Mouse (Mus musculus) urinary bladder, postnatal 14 days (tissue): ENCODE measurements at regions not wholly inside any gene's neighbourhood (a gene's known extent, or its start where the extent isn't known, plus 50 kb on each side); places are given as distances from the start of the nearest gene placed in this dataset.

Experiments
- DNase-seq: peaks from one replicate; pipeline ENCODE4 v3.0.0; 2021; ENCODE audit warnings: low spot score

DNA sequence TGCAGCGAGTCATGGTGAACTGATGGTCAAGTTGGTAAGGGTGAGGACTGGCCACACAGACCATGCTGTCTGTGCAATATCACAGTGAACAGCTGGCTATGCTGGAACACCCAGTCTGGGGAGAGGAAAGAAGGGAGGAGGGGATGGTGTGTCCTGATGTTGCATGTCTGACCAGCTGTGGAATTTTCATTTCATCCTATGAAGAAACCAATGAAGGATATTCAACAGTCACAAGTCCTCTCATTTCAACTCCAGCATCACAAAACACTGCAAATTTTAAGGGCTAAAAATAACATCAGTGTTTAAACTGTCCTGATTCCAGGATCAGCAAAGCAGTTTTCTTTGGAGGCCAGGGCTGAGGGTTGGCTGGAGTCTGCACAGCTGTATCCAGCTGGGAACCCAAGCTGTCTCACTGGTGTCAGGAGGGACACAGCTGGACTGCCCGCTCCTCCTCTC is 503.7 kb upstream of the Nox3 start:
- DNase-seq: peak; percentile 46

DNA sequence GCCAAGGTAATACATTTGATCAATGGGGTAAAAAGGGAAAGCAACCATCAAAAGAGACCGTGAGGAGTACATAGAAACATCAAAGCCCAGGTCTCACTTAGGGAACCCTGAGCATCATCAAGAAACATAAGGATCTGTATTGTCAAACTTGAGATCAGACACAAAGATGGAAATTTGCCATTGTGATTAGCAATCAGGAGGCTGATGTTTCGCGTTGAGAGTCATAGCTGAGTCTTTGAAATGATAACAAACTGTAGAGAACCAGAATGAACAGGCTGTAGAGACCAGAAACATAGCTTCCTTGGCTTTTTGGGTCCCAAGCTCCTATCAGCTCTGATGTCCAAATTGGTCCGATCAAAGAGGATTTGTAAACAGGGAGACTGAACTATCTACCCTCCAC is 505.2 kb upstream of the Nox3 start:
- no peak for DNase-seq

DNA sequence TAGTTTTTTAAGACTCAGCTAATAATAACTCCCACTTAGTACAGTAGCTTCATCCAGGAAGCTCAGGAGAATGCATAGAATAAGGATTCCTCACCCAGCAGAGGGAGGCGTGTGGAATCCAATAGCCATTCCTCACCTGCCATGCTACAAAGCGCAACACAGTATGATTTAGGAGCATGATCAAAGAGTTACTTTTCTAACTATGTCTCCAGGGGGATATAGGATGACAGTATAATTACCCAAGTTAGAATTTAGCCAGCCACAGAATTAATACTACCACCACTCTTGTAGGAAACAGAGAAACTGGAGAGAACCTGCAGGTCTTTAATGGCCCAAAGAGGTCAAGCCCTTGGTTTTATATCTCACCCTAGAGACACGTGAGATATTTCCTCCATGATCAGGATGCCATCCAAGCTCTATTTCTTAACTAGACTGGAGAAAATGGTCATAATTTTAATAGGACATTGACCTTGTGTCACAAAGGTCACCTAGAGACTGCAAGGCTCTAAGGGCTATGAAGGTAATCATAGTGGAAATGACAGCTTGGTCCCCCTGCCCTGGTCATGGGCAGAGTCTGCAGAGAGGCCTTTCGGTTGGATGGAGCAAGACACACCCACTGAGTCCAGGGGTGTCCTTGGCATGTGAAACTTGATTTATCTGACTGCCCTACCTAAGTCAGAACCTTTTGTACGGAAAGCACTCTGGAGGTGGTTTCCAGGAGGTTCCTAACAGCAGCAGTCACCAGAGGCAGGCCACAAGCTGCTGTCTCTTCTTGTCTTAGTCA is 512.3 kb upstream of the Nox3 start:
- no peak for DNase-seq

DNA sequence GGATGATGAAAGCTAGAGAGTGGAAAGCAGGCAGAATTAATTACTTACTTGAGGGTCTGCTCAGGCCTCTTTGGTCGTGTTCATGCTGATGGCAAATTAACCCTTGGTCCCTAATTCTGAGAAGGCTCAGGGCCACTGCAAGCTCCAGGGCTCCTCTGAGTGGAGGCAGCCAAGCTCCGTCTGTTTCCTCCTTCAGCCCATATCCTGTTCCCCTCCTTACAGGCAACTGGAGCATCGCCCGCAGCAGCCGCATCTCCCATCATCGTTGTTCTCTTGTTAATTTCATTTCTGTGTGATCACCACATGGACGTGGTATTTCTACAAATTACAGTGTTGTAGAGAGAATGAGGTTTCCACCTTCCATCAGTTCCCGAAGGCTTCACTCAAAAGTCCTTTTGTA is 513.6 kb upstream of the Nox3 start:
- no peak for DNase-seq

DNA sequence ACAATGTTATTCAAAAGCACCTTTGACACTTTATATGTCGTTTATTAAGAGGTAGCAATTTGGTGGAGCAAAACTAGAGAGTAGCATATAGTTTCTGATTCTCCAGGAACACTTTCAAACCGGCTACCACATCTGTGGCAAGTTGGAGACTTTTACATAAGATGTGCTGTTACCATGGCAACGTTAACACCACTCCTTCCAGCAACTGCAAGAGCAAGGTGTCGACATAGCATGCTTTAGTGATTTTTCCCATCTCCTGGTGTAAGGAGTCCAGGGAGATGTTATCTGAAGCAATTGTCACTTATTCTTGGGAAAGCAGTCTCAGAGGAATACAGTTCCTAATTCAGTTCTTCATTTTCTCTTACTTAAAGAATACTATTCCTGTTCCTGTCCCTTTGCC is 516.5 kb upstream of the Nox3 start:
- no peak for DNase-seq

DNA sequence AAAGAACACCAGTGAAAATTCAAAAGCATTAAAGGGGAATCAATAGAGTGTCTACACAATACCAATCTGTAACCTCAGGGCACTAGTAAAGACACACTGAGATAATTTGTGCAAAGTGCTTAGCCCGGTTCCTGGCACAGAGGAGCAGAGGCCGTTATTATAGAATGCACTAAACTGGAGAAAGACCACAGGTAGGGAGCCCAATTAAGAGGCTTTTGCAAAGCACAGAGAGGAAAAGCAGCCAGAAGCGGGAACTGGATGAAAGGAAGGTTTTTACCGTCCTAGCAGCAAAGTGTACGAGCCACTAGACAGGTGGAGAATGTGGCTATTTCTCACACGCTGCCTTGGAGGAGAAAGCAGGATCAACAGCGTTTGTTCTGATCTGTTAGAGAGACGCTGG is 518.9 kb upstream of the Nox3 start:
- no peak for DNase-seq

DNA sequence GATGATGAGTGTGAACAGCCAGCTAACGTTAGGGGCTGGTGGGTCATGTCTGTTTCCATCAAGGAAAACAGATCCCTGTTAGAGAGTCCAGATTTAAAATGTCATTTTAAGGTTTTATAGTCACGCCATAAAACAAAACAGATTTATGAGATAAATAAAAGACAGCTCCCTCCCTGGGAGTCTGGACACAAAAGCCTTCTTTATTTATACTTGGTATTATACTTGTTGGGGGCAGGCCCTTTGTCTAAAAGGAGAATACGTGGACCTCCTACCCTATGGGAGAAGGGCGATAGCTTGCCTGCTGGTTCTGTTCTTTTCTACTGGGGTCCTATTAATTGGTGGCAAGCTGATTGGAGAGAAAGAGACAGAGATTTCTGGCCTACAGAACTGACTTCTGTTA is 520.1 kb upstream of the Nox3 start:
- DNase-seq: no peak

DNA sequence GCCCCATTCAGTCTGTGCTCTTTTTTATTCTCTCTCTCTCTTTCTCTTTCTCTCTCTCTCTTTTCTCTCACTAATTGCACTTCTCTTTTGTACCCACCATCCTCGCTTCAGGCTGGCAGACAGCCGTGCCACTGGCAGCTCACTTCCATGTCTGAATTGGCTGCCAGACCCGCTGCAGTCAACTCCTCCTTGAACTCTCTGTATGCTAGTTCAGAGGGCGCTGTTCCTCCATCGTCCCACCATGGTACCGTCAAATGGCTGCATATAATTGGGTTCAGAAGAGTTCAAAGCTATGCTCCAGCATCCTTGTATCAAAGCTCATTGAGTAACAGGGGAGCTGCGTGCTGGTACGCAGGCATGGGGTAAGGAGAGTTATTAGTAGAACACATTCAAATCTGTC is 520.7 kb upstream of the Nox3 start:
- DNase-seq: no peak

DNA sequence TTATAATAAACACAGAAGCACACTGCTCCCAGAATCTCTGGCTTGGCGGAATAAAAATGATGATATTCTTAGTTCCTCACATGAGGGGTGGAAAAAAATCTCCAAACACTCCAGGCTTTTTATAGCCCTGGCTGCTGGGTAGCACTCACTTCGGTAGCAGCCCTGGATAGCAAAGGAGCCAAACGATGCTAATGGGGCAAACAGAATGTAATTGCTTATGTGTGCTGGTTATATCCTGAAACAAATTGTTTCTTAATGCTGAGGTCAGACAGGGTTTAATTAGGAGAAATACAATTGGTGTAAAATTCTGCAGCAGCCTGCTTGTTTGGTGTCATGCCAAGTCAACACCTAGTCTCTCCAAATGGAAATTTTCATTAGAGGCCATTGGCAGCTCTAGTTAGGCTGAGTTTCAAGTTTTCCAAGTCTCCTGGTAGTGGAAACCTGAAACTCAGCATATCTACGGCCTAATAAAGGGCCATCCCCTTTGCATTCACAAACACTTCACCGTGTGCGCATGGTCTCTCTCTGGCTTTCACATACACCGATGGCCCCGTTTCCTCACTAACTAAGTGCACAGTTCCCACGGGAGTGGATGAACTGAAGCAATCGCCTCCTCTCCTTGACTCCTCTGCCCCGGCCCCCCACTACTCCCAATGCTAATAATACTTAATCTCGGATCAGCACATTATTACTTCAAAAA is 524.8 kb upstream of the Nox3 start:
- no peak for DNase-seq

DNA sequence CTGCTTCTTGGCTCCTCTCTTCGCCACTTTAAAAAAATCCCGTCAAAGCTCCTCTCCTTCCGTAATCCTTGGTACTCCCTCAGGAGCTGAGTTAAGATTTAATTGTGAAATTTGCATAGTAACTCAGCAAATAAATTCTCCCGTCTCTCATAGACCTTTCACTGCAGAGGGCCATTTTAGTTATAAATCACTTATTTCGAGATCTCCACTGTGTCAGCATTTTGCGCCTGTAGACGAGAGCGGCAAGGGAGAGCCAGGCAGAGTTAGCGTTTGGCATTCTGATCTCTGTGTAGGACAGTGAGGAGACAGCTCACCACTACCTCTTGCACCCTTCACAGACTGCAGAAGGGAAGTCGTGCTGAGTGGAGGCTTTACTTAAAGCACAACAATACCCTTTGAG is 531.8 kb upstream of the Nox3 start:
- DNase-seq: no peak

DNA sequence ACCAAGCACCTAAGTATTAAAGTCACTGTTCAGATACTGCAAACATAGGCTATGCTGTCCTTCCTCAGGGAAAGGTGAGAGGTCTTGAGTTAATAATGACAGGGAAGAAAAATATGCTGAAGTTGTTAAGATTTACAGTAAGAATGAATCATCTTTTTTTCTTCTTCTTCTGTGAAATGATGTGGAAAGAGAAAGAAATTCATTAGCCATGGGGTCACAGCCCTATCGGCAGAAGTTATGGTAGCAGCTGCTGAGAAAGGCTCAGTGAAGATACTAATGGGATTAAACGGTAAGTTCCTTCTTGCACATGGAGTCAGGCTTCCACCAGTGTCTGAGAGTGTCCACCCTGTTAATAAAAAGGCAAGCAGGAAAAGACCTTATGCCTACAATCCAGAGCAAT is 533.9 kb upstream of the Nox3 start:
- no peak for DNase-seq

DNA sequence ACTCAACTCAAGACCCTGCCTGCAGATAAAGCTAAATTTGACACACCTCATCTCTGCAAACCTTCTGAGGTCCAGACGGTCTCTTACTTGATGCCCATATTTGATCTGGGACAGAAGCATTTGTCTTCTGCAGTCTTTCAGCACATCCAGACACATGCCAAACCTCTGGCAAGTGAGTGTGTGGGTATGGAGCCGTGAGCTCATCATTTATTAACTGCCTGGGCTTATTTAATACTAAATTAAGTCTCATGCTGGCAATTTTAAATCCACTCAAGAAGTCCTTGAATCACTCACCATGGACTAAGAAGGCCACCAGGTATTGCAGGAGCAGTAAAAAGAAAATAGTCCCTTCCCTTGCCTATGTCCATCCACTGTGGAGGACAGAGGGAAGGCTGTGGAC is 554.4 kb upstream of the Nox3 start:
- DNase-seq: no peak

DNA sequence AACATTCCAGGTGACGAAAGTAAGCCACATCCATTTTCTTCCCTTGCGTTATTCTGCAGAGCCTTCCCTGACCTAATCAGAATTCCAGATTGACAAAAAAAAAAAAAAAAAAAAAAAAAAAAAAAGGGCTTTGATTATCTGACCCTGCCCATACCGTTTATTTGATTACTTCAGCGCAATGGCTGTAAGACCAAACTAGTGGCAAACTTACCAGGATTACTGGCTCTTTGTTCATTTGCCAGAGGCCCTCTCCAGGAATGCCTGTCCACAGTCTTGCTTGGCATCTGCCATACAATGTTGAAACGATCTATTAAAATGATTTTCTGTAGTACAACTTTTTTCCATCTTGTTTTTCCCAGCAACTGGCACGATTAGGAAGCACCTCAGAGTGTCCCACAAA is 569.4 kb upstream of the Nox3 start:
- DNase-seq: no peak

DNA sequence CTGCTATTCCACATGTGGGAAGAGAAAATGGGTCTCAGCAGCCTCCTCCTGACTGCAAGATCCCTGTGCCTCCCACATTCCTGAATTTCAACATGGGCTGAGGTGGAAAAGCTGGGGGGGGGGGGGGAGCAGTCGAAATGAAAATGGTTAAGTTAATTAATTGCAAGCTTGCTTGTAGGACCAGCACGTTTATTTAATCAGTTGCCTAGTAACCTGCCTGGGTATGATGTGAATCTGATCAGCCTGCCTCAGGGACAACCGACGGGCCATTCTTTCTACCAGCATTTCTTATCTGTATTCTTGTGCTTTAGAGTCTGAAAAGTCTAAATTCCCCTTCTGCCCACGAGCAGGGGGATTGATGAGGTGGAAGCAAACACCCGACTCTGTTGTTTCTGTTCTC is 569.9 kb upstream of the Nox3 start:
- DNase-seq: no peak

DNA sequence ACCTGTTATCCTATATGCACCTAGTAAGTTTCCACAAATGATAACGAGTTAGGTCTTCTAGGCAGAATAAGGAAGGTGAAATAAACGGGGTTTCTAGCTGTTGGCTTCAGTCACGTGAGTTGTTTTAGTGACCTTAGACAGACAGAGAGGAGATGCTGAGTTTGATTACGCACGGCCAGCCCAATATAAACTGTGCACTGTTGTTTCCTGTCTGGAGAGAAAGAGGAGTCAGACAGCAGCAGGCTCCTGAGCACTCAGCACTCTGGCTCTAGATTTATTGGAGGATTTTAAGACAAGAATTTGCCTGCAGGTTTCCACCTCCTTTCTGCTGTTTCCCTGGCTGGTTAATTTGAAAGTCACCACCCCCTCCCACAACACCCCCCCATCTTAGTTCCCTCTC is 570.4 kb upstream of the Nox3 start:
- DNase-seq: no peak

DNA sequence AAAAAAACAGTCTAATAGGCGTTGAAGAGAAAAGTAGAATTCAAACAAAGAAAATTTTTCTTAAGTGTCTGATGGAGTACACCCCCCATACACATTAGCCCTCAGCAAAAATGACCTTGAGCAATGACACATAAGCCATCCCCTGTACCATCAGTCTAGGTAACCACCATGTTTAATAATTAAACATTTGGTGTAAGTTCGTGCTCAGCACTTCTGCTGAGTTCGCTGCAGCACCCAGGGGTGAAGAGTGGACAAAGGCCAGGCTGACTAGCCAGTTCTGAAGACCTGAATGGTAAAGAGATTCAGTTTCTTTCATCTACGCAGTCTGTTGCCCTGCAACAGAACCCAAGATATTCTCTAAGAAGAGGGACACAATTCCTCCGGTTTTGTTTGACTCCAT is 572.3 kb upstream of the Nox3 start:
- DNase-seq: no peak

DNA sequence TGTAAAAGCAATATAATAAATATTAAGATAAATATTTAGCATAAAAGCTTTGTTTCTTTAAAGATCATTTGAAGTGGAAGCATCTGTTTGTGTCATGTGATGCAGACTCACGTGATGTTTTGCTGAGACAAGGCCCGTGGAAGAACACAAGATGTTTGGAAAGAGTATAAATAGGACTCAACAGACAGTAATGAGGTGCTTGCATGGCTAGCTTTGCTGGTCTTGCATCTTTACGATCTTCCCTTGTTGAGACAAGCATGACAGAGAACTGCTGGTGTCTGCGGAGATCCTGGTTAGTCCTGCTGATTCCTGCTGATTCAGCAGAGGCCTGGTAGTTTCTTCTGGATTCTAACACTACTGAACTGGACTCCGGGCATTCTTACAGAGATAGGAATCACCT is 576.4 kb upstream of the Nox3 start:
- no peak for DNase-seq

DNA sequence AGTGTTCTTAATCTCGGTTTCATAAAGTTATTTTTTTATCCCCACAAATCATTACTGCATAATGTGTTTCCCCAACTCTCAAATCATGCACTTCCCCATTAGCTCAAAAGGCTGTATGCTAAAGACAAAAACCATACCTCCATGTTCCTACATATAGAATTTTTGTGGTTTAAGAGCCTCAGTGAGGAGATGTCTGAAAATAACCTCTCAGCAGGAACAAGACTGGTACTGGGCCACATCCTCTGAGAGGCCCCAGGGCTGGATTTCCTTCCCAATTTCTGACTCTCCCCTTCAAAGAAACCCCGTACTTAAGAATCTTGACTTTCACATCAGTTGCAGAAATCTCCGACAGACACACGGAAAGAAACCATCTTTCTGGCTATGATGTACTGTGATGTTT is 580.7 kb upstream of the Nox3 start:
- DNase-seq: no peak

DNA sequence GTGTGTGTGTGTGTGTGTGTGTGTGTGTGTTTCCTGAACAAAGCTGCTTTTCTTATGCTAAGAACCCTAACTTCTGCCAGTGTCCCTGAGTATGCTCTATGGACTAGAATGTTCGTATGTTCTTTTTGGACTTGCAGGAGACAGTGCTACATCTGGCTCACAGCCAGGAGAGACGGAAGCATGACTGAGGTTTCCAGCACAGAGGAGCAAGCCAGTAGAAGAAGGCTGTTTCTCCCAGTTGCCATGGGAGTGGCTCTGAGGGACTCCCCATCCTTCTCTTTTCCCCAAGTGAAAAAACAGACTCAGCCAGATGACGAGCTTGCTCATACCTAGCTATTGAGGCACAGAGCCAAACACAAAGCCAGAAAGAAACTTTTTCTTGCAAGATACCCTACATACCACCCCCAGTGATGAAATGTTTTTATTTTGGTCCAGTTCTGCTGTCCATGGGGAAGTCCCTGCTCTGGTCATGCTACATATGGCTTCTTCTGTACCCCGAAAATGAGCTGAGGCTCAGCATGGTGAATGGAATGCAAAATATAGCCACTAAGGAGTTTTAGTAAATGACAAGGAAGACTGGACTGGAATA is 582.3 kb upstream of the Nox3 start:
- no peak for DNase-seq

DNA sequence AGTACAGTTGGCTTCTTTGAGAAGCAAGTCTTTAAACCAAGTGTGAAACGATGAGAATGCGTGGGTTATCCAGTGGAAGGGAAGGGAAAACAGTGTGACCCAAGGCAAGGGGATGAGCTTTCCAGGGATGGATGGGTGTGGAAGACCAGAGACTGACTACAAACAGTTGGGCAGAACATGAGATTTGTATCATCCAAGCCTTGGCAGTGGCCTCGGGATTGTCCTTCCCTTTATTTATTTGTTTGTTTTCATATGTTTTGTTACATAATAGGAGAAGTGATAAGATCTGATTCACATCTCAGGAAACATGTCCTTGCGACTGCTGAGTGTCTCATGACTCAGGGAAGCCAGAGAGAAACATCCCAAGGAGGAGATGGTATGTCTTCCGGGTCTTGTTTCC is 585.4 kb upstream of the Nox3 start:
- no peak for DNase-seq

DNA sequence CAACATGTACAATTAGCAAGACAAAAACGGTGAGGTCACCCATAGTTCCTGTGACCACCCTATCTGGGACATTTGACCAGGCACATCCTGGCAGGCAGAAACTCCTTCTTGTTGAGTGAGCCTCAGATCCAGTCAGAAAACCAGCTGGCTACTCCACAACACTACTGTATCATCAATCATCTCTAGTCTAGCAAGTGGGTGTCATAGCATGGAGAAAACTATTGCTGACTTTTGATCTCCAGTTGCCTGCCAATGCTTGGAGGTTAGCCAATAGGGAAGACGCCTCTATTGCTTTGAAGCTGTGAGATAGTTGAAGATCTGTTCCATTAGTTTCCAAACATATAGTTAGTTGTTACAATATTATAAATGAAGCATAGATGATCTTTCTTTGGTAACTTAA is 595.4 kb upstream of the Nox3 start:
- DNase-seq: no peak

DNA sequence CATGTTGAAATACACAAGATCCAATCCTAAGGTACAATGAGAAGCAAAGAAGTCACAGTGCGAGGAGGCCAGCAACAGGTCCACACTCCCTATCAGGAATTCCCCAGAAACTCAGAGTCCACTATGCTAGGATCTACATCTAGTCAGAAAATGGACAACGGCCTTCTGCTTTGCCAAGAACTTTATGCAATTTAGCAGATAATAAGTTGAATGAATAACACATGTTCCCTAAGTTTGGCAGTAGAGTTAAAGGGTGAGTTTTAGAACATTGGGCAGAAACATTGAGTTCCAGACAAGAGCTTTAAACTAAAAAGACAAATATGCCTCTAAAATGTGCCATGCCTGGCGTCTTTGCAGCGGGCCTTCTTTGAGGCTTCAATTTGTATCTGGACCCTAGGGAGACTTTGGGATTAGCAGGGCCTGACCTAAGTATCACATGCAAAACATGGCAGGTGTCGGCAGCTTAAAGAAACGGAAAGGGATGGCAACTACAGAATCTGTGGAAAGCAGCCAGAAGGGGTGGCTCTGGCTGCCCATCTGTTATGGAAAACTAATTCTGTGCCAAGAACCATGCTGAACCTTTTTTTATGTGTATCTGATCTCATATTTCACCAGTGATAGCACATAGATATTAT is 600.6 kb upstream of the Nox3 start:
- DNase-seq: peak; percentile 9

DNA sequence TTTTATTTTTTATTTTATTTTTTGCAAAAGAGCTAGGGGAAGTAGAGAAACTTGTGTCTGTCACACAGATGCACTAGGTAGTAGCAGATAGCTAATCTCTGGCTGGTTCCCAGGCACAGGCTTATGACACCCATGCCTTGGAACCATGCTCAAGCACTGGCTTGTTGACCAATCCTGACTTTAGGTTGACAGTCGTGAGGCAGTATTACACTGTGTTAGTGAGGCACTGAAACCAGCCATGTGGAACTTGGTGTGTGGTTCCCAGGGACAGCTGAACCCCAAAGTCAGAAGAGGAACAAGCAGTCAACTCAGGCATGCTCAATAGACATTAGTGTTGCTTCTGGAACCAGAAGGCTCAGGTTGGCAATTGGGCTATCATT is 601.1 kb upstream of the Nox3 start:
- DNase-seq: peak; percentile 11
